Mouse (Mus musculus) G1E (cell line): Measurements from ENCODE around the gene Poldip3. TPM values are rescaled to one million over a fixed set of nuclear protein-coding genes. Genes with fewer than 3 reads are reported as not detected.

Experiments used
- ATAC-seq: 2 replicates; pipeline ENCODE4 v1.8.0; 2016; ENCODE audit warnings: mild to moderate bottlenecking; ENCODE audit not compliant: insufficient number of reproducible peaks, poor library complexity, low FRiP score, severe bottlenecking; ENCODE audit errors: extremely low read depth
- DNase-seq: peaks from one replicate; pipeline ENCODE4 v3.0.0; 2012; ENCODE audit warnings: low spot score
- H3K27me3 ChIP-seq: 2 replicates; pipeline ENCODE4 v1.6.1; 2012; ENCODE audit warnings: mild to moderate bottlenecking, low read length, inconsistent platforms; ENCODE audit not compliant: insufficient read depth
- H3K36me3 ChIP-seq: replicated peaks from 2 replicates; pipeline ENCODE3; 2012; ENCODE audit warnings: mild to moderate bottlenecking, inconsistent platforms
- H3K4me1 ChIP-seq: 2 replicates; pipeline ENCODE4 v1.6.1; 2012; ENCODE audit warnings: low read depth, low read length, inconsistent platforms, mixed read lengths; ENCODE audit not compliant: insufficient read depth
- H3K4me3 ChIP-seq: 2 replicates; pipeline ENCODE4 v1.5.1; 2012; ENCODE audit warnings: low read depth, mild to moderate bottlenecking, inconsistent platforms, low read length, moderate library complexity, mixed read lengths
- H3K9me3 ChIP-seq: replicated peaks from 2 replicates; pipeline ENCODE4 v1.6.1; 2012; ENCODE audit warnings: inconsistent platforms
- CTCF ChIP-seq: IDR thresholded peaks from 2 replicates; pipeline ENCODE4 v1.5.1; 2012; ENCODE audit warnings: low read depth, low read length, inconsistent platforms, mixed read lengths
- GATA1 ChIP-seq: IDR thresholded peaks from 2 replicates; pipeline ENCODE4 v1.6.1; 2012; ENCODE audit warnings: borderline replicate concordance, low read length, inconsistent platforms, mixed read lengths
- GATA2 ChIP-seq: IDR thresholded peaks from 2 replicates; pipeline ENCODE4 v1.6.1; 2012; ENCODE audit warnings: low read depth, low read length, inconsistent platforms, borderline replicate concordance
- POLR2AphosphoS5 ChIP-seq: IDR thresholded peaks from 2 replicates; pipeline ENCODE4 v1.6.1; 2012; ENCODE audit warnings: low read depth, low read length, inconsistent platforms; ENCODE audit not compliant: insufficient replicate concordance
- TAL1 ChIP-seq: conservative IDR thresholded peaks from 2 replicates; pipeline ENCODE4 v1.6.1; 2012; ENCODE audit warnings: low read depth, low read length, inconsistent platforms, mixed read lengths
- polyA plus RNA-seq: library from polyadenylated mRNA; stranded (reverse); fragments of >175 nt; gene quantifications from 2 replicates; pipeline ENCODE4 v1.2.3, GENCODE M21; 2012
- total RNA-seq, 2 experiments: library from RNA; stranded (forward) in 1 of 2; stranded (reverse) in 1 of 2; fragments of 200-1000 nt in 1 of 2; fragments of >200 nt in 1 of 2; fragmentation: Nextera tagmentation in 1 of 2; gene quantifications; 2 replicates each; pipeline ENCODE4 v1.2.3; 2014 to 2017

The Poldip3 gene
- total and polyA plus RNA-seq, 3 experiments, result 99.3 to 237 (median 120) TPM

- Histone ChIP-seq H3K36me3 (peaks cover 13% of the 10 kb centered on the region), H3K27me3 (no peaks in the 10 kb centered on the region), H3K4me3 (no peak overlapping the region), H3K4me1 (peaks cover 44% of the 10 kb centered on the region), H3K9me3 (no peaks in the 10 kb centered on the region)
- TF ChIP-seq GATA2 (no peak), POLR2AphosphoS5 (no peak), GATA1 (no peak), CTCF (no peak)
- ATAC-seq (no peak), DNase-seq (no peak)
Measured at GRCm38 (mm10) chr15:83173914-83174884, 25.0 kb upstream of the Poldip3 start.

- Histone ChIP-seq H3K4me1 (peaks cover 58% of the 10 kb centered on the region), H3K9me3 (no peaks in the 10 kb centered on the region), H3K4me3 (peak within 1 kb of the TSS; percentile 89), H3K36me3 (peaks cover 28% of the 10 kb centered on the region), H3K27me3 (no peaks in the 10 kb centered on the region)
- ATAC-seq (no peak), DNase-seq (no peak)
- TF ChIP-seq GATA2 (no peak), GATA1 (no peak), CTCF (no peak), TAL1 (no peak), POLR2AphosphoS5 (no peak)
Measured at GRCm38 (mm10) chr15:83172492-83173429, 23.6 kb upstream of the Poldip3 start, which contains the start of gene Cyb5r3. Gene Cyb5r3, minus strand, starts transcription at chr15:83172592.

GRCm38 (mm10) chr15:83171712-83172481 is 22.7 kb upstream of the Poldip3 start:
- ATAC-seq (peak; percentile 75), DNase-seq (peak; percentile 92)
- peaks cover 36% of the 10 kb centered on the region for H3K36me3 ChIP-seq
- TF ChIP-seq GATA2 (no peak), POLR2AphosphoS5 (no peak), CTCF (no peak), GATA1 (no peak), TAL1 (no peak)
- H3K27me3 ChIP-seq, result no peaks in the 10 kb centered on the region
- H3K9me3 ChIP-seq, result no peaks in the 10 kb centered on the region
- peaks cover 67% of the 10 kb centered on the region for H3K4me1 ChIP-seq
- H3K4me3 ChIP-seq, result peak overlapping the region; percentile 89

- Histone ChIP-seq H3K4me3 (peak overlapping the region; percentile 89), H3K36me3 (peaks cover 44% of the 10 kb centered on the region)
- no peak for ATAC-seq
Measured at GRCm38 (mm10) chr15:83170956-83171659, 21.9 kb upstream of the Poldip3 start.

More at GRCm38 (mm10) chr15:83170956-83171659, 21.9 kb upstream of the Poldip3 start:
- TF ChIP-seq TAL1 (no peak), GATA1 (no peak), CTCF (no peak), POLR2AphosphoS5 (no peak), GATA2 (no peak)
- no peak for DNase-seq
- Histone ChIP-seq H3K27me3 (no peaks in the 10 kb centered on the region), H3K9me3 (no peaks in the 10 kb centered on the region), H3K4me1 (peaks cover 75% of the 10 kb centered on the region)
